Mouse (Mus musculus) embryonic fibroblast, embryonic 13.5 days (primary cell): Measurements from ENCODE around the gene Tchhl1. TPM values are rescaled to one million over a fixed set of nuclear protein-coding genes. Genes with fewer than 3 reads are reported as not detected.

ENCODE experiments used
- H3K27ac ChIP-seq: 2 replicates; pipeline ENCODE4 v1.5.1; 2012; ENCODE audit warnings: low read length, control low read depth, inconsistent platforms; ENCODE audit not compliant: insufficient read depth
- H3K4me1 ChIP-seq: 2 replicates; pipeline ENCODE4 v1.6.1; 2011; ENCODE audit warnings: low read length; ENCODE audit not compliant: control insufficient read depth, insufficient read depth
- H3K4me3 ChIP-seq: 2 replicates; pipeline ENCODE4 v1.5.1; 2011; ENCODE audit warnings: mild to moderate bottlenecking, control low read depth, low read length; ENCODE audit not compliant: insufficient read depth
- CTCF ChIP-seq: IDR thresholded peaks from 2 replicates; pipeline ENCODE4 v1.5.1; 2011; ENCODE audit warnings: mild to moderate bottlenecking, control low read depth, low read length, moderate library complexity, borderline replicate concordance; ENCODE audit not compliant: insufficient read depth
- POLR2A ChIP-seq: IDR thresholded peaks from 2 replicates; pipeline ENCODE4 v1.6.1; 2011; ENCODE audit warnings: low read depth, mild to moderate bottlenecking, control low read depth, low read length, moderate library complexity
- polyA plus RNA-seq: library from polyadenylated mRNA; stranded (reverse); fragments of >200 nt; gene quantifications from 2 replicates; pipeline ENCODE4 v1.2.4, GENCODE M21; 2011; ENCODE audit warnings: low read depth; ENCODE audit not compliant: missing spikeins, insufficient read length

Gene Tchhl1
- polyA plus RNA-seq, 1 experiment, result not detected

DNA sequence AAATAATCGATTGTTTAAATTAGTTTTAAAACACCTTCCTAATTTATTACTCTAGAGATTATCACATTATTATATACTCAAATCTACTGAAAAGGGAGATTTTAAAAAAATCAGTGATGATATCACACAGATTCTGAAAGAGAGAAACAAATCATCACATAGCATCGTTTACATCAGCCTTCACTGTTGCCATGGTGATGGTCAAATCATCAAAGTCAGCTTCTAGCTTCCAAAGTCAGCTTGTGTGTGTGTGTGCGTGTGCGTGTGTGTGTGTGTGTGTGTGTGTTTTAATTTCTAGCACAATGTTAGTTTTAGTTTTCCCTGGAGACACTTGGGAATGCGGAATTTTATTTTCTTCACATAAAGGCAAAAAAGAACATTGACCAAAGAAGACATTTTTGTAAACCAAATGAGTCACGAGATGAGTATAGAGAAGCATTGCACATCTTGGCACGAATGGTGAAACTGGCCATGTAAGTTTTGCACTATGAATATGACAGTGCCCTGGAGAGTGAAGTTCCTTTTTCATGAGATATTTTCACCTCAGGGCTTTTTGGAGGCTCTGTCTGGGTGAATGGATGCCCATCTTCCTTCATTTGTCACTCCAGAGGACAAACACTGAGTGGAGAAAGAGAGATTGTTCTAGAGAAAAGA, 36.1 kb downstream of the Tchhl1 start:
- no peak overlapping the region for H3K27ac ChIP-seq
- H3K4me3 ChIP-seq, result no peak overlapping the region
- H3K4me1 ChIP-seq, result 0 out of 2 replicates have a peak, but pooled peaks cover 7% of the 10 kb centered on the region
- no peak for TF ChIP-seq CTCF
- TF ChIP-seq POLR2A, result no peak

GRCm38 (mm10) chr3:93505960-93506863, 37.7 kb downstream of the Tchhl1 start:
- H3K27ac ChIP-seq, result no peak overlapping the region
- 0 out of 2 replicates have a peak, but pooled peaks cover 7% of the 10 kb centered on the region for H3K4me1 ChIP-seq
- H3K4me3 ChIP-seq, result no peak overlapping the region
- no peak for TF ChIP-seq CTCF
- no peak for TF ChIP-seq POLR2A

GRCm38 (mm10) chr3:93506881-93507325, 38.3 kb downstream of the Tchhl1 start:
- Histone ChIP-seq H3K4me1 (0 out of 2 replicates have a peak, but pooled peaks cover 4% of the 10 kb centered on the region), H3K27ac (no peak overlapping the region), H3K4me3 (no peak overlapping the region)
- TF ChIP-seq CTCF, result no peak
- TF ChIP-seq POLR2A, result no peak

GRCm38 (mm10) chr3:93509301-93509700, 40.7 kb downstream of the Tchhl1 start:
- TF ChIP-seq CTCF (no peak), POLR2A (no peak)
- Histone ChIP-seq H3K27ac (no peak overlapping the region), H3K4me3 (no peak overlapping the region), H3K4me1 (0 out of 2 replicates have a peak, but pooled peaks cover 4% of the 10 kb centered on the region)

DNA sequence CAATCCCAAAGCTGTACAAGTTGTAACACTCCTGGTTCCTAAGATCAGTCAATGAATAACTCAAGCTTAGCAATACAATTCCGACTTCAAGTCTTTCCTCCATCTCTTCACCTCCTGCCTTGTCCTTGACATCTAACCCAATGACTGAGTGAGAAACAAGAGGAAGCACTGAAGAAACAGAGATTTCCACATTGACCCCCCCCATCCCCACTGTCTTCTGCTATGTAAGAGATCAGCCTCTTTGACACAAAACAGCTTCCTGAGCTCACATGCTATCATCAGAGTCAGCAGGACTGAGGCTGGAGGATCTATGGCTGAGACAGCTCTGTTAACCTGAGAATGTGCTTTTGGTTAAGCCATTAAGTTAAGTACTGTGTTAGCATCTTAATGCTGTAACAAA, 42.5 kb downstream of the Tchhl1 start:
- no peak overlapping the region for H3K27ac ChIP-seq
- H3K4me3 ChIP-seq, result no peak overlapping the region
- no peak for TF ChIP-seq CTCF
- no peak for TF ChIP-seq POLR2A
- no peaks in the 10 kb centered on the region for H3K4me1 ChIP-seq

GRCm38 (mm10) chr3:93511801-93512200, 43.2 kb downstream of the Tchhl1 start:
- H3K4me3 ChIP-seq, result no peak overlapping the region
- TF ChIP-seq POLR2A (no peak), CTCF (no peak)
- no peak overlapping the region for H3K27ac ChIP-seq
- H3K4me1 ChIP-seq, result peaks cover under 1% of the 10 kb centered on the region; the same call in 1 of the 2 replicates

- H3K27ac ChIP-seq, result no peak overlapping the region
- TF ChIP-seq CTCF (no peak), POLR2A (no peak)
- H3K4me3 ChIP-seq, result no peak overlapping the region
- peaks cover 5% of the 10 kb centered on the region; the same call in 1 of the 2 replicates for H3K4me1 ChIP-seq
Observed at GRCm38 (mm10) chr3:93512386-93513101, 44.0 kb downstream of the Tchhl1 start.

DNA sequence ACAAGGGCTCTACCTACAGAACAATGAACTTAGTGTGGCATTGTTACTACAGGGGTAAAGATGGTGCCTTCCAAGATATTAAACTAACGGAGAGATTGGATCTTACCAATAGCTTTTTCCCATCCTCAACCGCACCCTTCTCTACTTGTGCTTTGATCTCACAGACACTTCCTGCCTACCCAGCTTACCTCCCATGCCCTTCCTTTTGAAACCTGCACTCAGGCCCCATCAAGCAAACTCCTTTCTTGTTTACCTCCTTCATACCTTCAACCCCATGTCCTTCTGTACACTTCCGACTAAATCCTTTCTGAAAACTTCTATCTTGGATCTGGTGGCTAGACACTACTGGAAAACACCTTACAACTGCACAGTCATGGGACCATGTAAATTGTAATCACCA, 46.1 kb downstream of the Tchhl1 start:
- Histone ChIP-seq H3K27ac (no peak overlapping the region), H3K4me3 (no peak overlapping the region), H3K4me1 (peaks cover 9% of the 10 kb centered on the region; the same call in 1 of the 2 replicates)
- TF ChIP-seq POLR2A, result no peak
- no peak for TF ChIP-seq CTCF

DNA sequence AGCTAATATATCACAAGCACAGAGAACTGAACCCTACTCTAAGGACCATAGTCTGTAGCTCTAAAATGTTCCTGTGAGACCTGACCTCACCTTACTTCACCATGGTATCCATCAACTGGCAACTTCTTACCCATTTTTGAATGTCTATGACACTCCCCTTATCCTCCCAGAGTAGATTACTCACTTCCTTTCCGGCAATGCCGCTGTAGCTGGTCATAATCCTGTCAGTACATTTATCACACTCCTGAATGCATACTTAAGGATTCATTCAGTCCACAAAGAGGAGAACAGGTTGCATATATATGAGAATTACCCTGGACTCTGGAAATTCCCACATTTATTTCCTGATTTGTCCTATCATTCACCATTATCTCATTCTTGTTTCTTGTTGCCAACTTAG, 48.8 kb downstream of the Tchhl1 start:
- H3K4me1 ChIP-seq, result peaks cover 13% of the 10 kb centered on the region; the same call in 1 of the 2 replicates
- TF ChIP-seq POLR2A (no peak), CTCF (no peak)

More for the DNA sequence above, 48.8 kb downstream of the Tchhl1 start:
- H3K4me3 ChIP-seq, result no peak overlapping the region
- no peak overlapping the region for H3K27ac ChIP-seq
